Mouse (Mus musculus): ENCODE measurements around the gene Pofut1.

DNA sequence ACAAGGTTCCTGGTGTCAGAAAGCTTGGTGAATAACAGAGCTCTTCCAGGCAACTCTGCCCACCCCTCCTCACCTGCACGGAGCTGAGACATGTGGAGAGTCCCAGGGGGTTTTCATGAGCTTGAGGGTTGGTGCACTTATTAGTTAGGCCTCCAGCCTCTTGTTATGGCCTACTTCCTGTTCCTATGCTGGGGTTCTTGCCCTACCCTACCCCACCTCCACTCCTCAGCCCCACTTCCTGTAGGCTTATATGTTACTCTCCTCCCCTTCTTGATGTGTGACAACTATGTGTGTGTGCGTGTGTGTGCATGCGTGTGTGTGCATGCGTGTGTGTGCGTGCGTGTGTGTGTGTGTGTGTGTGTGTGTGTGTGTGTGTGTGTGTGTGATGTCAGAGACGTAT, 21.7 kb downstream of the Pofut1 start:
- TF ChIP-seq CTCF (IDR thresholded peaks at IDR 0.05; ENCODE audit: insufficient read depth, low read length) (no peak), POLR2A (IDR thresholded peaks at IDR 0.05; ENCODE audit: borderline replicate concordance, extremely low read depth, low read depth, low read length) (no peak)

All from lung, adult 2 months (tissue).